Mouse (Mus musculus) embryonic fibroblast, embryonic 13.5 days (primary cell): ENCODE measurements around the gene Rgs16. TPM values are rescaled to one million over a fixed set of nuclear protein-coding genes. Genes with fewer than 3 reads are reported as not detected.

Experiments used
- H3K27ac ChIP-seq: 2 replicates; pipeline ENCODE4 v1.5.1; 2012; ENCODE audit warnings: low read length, control low read depth, inconsistent platforms; ENCODE audit not compliant: insufficient read depth
- H3K4me1 ChIP-seq: 2 replicates; pipeline ENCODE4 v1.6.1; 2011; ENCODE audit warnings: low read length; ENCODE audit not compliant: control insufficient read depth, insufficient read depth
- H3K4me3 ChIP-seq: 2 replicates; pipeline ENCODE4 v1.5.1; 2011; ENCODE audit warnings: mild to moderate bottlenecking, control low read depth, low read length; ENCODE audit not compliant: insufficient read depth
- CTCF ChIP-seq: IDR thresholded peaks from 2 replicates; pipeline ENCODE4 v1.5.1; 2011; ENCODE audit warnings: mild to moderate bottlenecking, control low read depth, low read length, moderate library complexity, borderline replicate concordance; ENCODE audit not compliant: insufficient read depth
- POLR2A ChIP-seq: IDR thresholded peaks from 2 replicates; pipeline ENCODE4 v1.6.1; 2011; ENCODE audit warnings: low read depth, mild to moderate bottlenecking, control low read depth, low read length, moderate library complexity
- polyA plus RNA-seq: library from polyadenylated mRNA; stranded (reverse); fragments of >200 nt; gene quantifications from 2 replicates; pipeline ENCODE4 v1.2.4, GENCODE M21; 2011; ENCODE audit warnings: low read depth; ENCODE audit not compliant: missing spikeins, insufficient read length

The Rgs16 gene
- polyA plus RNA-seq, 1 experiment = 21.7 TPM

GRCm38 (mm10) chr1:153769998-153770775, 30.0 kb downstream of the Rgs16 start:
- peaks cover under 1% of the 10 kb centered on the region; the same call in 1 of the 2 replicates for H3K4me1 ChIP-seq
- TF ChIP-seq CTCF (no peak), POLR2A (no peak)
- H3K4me3 ChIP-seq = no peak overlapping the region
- H3K27ac ChIP-seq = no peak overlapping the region

GRCm38 (mm10) chr1:153770776-153771167, 30.6 kb downstream of the Rgs16 start:
- H3K4me1 ChIP-seq = peaks cover 2% of the 10 kb centered on the region; the same call in 1 of the 2 replicates
- no peak overlapping the region for H3K4me3 ChIP-seq
- TF ChIP-seq CTCF (no peak), POLR2A (no peak)
- H3K27ac ChIP-seq = no peak overlapping the region

DNA sequence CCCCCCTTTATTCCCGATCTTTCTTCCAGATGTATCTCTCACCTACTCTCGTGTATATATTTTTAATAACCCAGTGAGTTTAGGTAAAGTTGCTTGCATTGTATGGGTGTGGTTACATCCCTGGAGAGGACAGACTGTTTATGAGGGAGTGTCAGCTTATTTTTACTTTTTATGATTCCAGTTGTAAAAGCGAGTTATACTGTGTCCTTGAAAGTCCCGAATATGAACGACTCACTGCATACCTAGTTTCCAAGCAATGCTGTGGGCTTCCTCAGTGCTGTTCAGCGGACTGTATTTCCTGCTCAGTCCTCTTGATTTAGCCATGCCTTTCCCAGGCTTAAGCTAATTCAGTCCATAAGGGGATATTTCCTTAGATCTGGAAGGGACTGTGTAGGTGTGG, 35.0 kb downstream of the Rgs16 start:
- Histone ChIP-seq H3K4me3 (no peak overlapping the region), H3K4me1 (peaks cover 2% of the 10 kb centered on the region; the same call in 1 of the 2 replicates), H3K27ac (no peak overlapping the region)
- TF ChIP-seq CTCF = no peak
- TF ChIP-seq POLR2A = no peak

GRCm38 (mm10) chr1:153776257-153776656, 36.1 kb downstream of the Rgs16 start:
- Histone ChIP-seq H3K27ac (no peak overlapping the region), H3K4me1 (peaks cover 2% of the 10 kb centered on the region; the same call in 1 of the 2 replicates), H3K4me3 (no peak overlapping the region)
- TF ChIP-seq CTCF (no peak), POLR2A (no peak)

- Histone ChIP-seq H3K27ac (no peak overlapping the region), H3K4me3 (no peak overlapping the region), H3K4me1 (peaks cover 2% of the 10 kb centered on the region; the same call in 1 of the 2 replicates)
- TF ChIP-seq CTCF (no peak), POLR2A (no peak)
Observed at GRCm38 (mm10) chr1:153778205-153778604, 38.1 kb downstream of the Rgs16 start.

GRCm38 (mm10) chr1:153783339-153783738, 43.2 kb downstream of the Rgs16 start:
- TF ChIP-seq POLR2A (no peak), CTCF (no peak)
- H3K4me3 ChIP-seq = no peak overlapping the region
- no peak overlapping the region for H3K27ac ChIP-seq
- no peaks in the 10 kb centered on the region for H3K4me1 ChIP-seq

DNA sequence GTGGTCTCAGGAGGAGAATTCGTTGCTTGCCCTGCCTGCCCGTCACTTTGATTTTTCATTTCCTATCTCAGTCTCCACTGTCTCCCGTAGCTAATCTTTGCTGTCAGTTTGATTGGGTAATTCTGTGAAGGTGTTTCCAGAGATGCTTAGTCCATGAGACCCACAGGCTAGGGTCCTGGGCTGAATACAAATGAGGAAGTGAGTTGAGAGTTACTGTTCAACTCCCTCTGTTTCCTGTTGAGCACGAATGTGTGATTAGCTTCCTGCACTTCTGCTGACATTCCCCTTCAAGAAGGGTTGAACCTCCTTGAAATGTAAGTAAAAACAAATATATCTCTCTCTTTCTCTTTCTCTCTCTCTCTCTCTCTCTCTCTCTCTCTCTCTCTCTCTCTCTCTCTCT, 45.5 kb downstream of the Rgs16 start:
- Histone ChIP-seq H3K4me1 (no peaks in the 10 kb centered on the region), H3K4me3 (no peak overlapping the region), H3K27ac (no peak overlapping the region)
- TF ChIP-seq CTCF = no peak
- no peak for TF ChIP-seq POLR2A

GRCm38 (mm10) chr1:153790708-153791107, 50.6 kb downstream of the Rgs16 start:
- H3K27ac ChIP-seq = no peak overlapping the region
- H3K4me3 ChIP-seq = no peak overlapping the region
- H3K4me1 ChIP-seq = no peaks in the 10 kb centered on the region
- TF ChIP-seq CTCF (no peak), POLR2A (no peak)

- H3K27ac ChIP-seq = no peak overlapping the region
- H3K4me3 ChIP-seq = no peak overlapping the region
- no peaks in the 10 kb centered on the region for H3K4me1 ChIP-seq
- TF ChIP-seq CTCF (no peak), POLR2A (no peak)
Observed at GRCm38 (mm10) chr1:153794241-153794640, 54.1 kb downstream of the Rgs16 start.

Other genes with a start within 250 kb of the Rgs16 start
- gene Npl, start 190.3 kb upstream of the Rgs16 start, polyA plus RNA-seq = 1.6 and 2.2 TPM in 2 replicates
- gene Rgs8, start 87.3 kb upstream of the Rgs16 start, polyA plus RNA-seq = 0.39 and 0.48 TPM in 2 replicates
- 4.1 and 5.6 TPM in 2 replicates for gene Rnasel, start 9.1 kb downstream of the Rgs16 start, polyA plus RNA-seq
- not detected in 2 replicates for gene Rgsl1, start 103.8 kb downstream of the Rgs16 start, polyA plus RNA-seq
- gene Teddm1b, start 134.0 kb downstream of the Rgs16 start, polyA plus RNA-seq = not detected in 2 replicates
- gene Teddm1a, start 151.4 kb downstream of the Rgs16 start, polyA plus RNA-seq = not detected in 2 replicates
- 19.1 and 20.6 TPM in 2 replicates for gene Glul, start 159.6 kb downstream of the Rgs16 start, polyA plus RNA-seq
- not detected in 2 replicates for gene Teddm2, start 159.9 kb downstream of the Rgs16 start, polyA plus RNA-seq